Mouse (Mus musculus) kidney, postnatal 0 days (tissue): ENCODE data around the gene Clic1. TPM values are rescaled to one million over a fixed set of nuclear protein-coding genes. Genes with fewer than 3 reads are reported as not detected.

Experiments
- ATAC-seq: fragments of 200-750 bp; cut with Nextera tagmentation; replicated peaks from 2 replicates; pipeline ENCODE4 v1.8.0; 2017; ENCODE audit warnings: low read depth, moderate number of reproducible peaks, moderate TSS enrichment, moderate library complexity; ENCODE audit not compliant: low FRiP score
- DNase-seq: peaks from one replicate; pipeline ENCODE4 v3.0.0-alpha.2; 2016; ENCODE audit warnings: low spot score
- H3K27ac ChIP-seq: fragments of 300-500 bp; sonication (generic); 2 replicates; pipeline ENCODE4 v1.5.1; 2014; ENCODE audit warnings: mild to moderate bottlenecking
- H3K27me3 ChIP-seq: fragments of 300-500 bp; sonication (generic); 2 replicates; pipeline ENCODE4 v1.6.1; 2014; ENCODE audit warnings: low read length, mixed read lengths; ENCODE audit not compliant: insufficient read depth
- H3K36me3 ChIP-seq: fragments of 300-500 bp; sonication (generic); 2 replicates; pipeline ENCODE4 v1.6.1; 2014; ENCODE audit warnings: low read length, mixed read lengths; ENCODE audit not compliant: insufficient read depth
- H3K4me1 ChIP-seq: fragments of 300-500 bp; sonication (generic); replicated peaks from 2 replicates; pipeline ENCODE4 v1.6.1; 2014; ENCODE audit warnings: antibody characterized with exemption, low read length, mixed read lengths; ENCODE audit not compliant: insufficient read depth
- H3K4me2 ChIP-seq: fragments of 300-500 bp; sonication (generic); 2 replicates; pipeline ENCODE4 v1.6.1; 2014; ENCODE audit warnings: mild to moderate bottlenecking, low read length, moderate library complexity, mixed read lengths
- H3K4me3 ChIP-seq: fragments of 300-500 bp; sonication (generic); replicated peaks from 2 replicates; pipeline ENCODE4 v1.5.1; 2014; ENCODE audit warnings: low read depth, low read length
- H3K9ac ChIP-seq: fragments of 300-500 bp; sonication (generic); 2 replicates; pipeline ENCODE4 v1.6.1; 2014; ENCODE audit warnings: low read depth, low read length
- H3K9me3 ChIP-seq: fragments of 300-500 bp; sonication (generic); replicated peaks from 2 replicates; pipeline ENCODE4 v1.6.1; 2016; ENCODE audit warnings: low read length, inconsistent platforms, mixed read lengths
- CTCF ChIP-seq: IDR thresholded peaks from 2 replicates; pipeline ENCODE4 v1.5.1; 2016; ENCODE audit warnings: antibody characterized with exemption, low read depth, mild to moderate bottlenecking, moderate library complexity
- WGBS: fragments of 180-500 bp; shearing (Covaris S2); extraction: QIAGEN DNeasy Blood & Tissue Kit; methylation state at CpG from one replicate; pipeline ENCODE4 v1.1.7; 2014; 5-methylcytosine and 5-hydroxymethylcytosine counted together
- polyA plus RNA-seq: library from polyadenylated mRNA; unstranded; fragments of >200 nt; fragmentation: Nextera tagmentation; extraction: Ambion mirVana; gene quantifications from 2 replicates; pipeline ENCODE4 v1.2.1, GENCODE M21; 2015

Clic1 gene
- 266 and 282 TPM in 2 replicates for polyA plus RNA-seq

- H3K4me3 ChIP-seq, result peak within 1 kb of the TSS; percentile 50
- peak within 1 kb of the TSS; percentile 77 for H3K9ac ChIP-seq
- no peaks in the 10 kb centered on the region for H3K27me3 ChIP-seq
- peak within 1 kb of the TSS; percentile 98 for H3K27ac ChIP-seq
- peak; percentile 55 for TF ChIP-seq CTCF
- peak within 1 kb of the TSS; percentile 81 for H3K4me2 ChIP-seq
- peaks cover 32% of the 10 kb centered on the region for H3K4me1 ChIP-seq
- DNase-seq, result peak; percentile 94
- under 1% methylated on average over 11 of the region's 11 CpGs for WGBS
- peak; percentile 27; the same call in 1 of the 2 replicates for ATAC-seq
- H3K9me3 ChIP-seq, result no peaks in the 10 kb centered on the region
- H3K36me3 ChIP-seq, result peaks cover 20% of the 10 kb centered on the region
Measured at GRCm38 (mm10) chr17:35049561-35050016, at the start of gene Clic1. Gene Clic1, plus strand, starts transcription at chr17:35049966.

GRCm38 (mm10) chr17:35000717-35001451, 48.9 kb upstream of the Clic1 start, which contains the start of gene Vars:
Gene Vars, plus strand, starts transcription at chr17:35000987.
- H3K9me3 ChIP-seq, result no peaks in the 10 kb centered on the region
- peak within 1 kb of the TSS; percentile 85 for H3K9ac ChIP-seq
- DNase-seq (peak; percentile 91), ATAC-seq (peak; percentile 91)
- under 1% methylated on average over 81 of the region's 83 CpGs for WGBS
- H3K27me3 ChIP-seq, result no peaks in the 10 kb centered on the region
- H3K4me3 ChIP-seq, result peak within 1 kb of the TSS; percentile 78
- peaks cover 18% of the 10 kb centered on the region for H3K36me3 ChIP-seq
- TF ChIP-seq CTCF, result no peak
- peak within 1 kb of the TSS; percentile 100 for H3K4me2 ChIP-seq
- peaks cover 14% of the 10 kb centered on the region for H3K4me1 ChIP-seq
- H3K27ac ChIP-seq, result peak within 1 kb of the TSS; percentile 98

- DNase-seq, result peak; percentile 49
- H3K9me3 ChIP-seq, result no peaks in the 10 kb centered on the region
- H3K27me3 ChIP-seq, result no peaks in the 10 kb centered on the region
- no peak for TF ChIP-seq CTCF
- peaks cover 21% of the 10 kb centered on the region for H3K36me3 ChIP-seq
- peak; percentile 22 for ATAC-seq
- H3K27ac ChIP-seq, result peak overlapping the region; percentile 98
- WGBS, result under 1% methylated on average over 35 of the region's 35 CpGs
- H3K9ac ChIP-seq, result peak overlapping the region; percentile 85
- peak overlapping the region; percentile 78 for H3K4me3 ChIP-seq
- peaks cover 14% of the 10 kb centered on the region for H3K4me1 ChIP-seq
- H3K4me2 ChIP-seq, result peak overlapping the region; percentile 100
Measured at GRCm38 (mm10) chr17:35001452-35002152, 48.2 kb upstream of the Clic1 start.

- H3K36me3 ChIP-seq, result peaks cover 23% of the 10 kb centered on the region
- H3K4me1 ChIP-seq, result peaks cover 14% of the 10 kb centered on the region
- peak overlapping the region; percentile 100 for H3K4me2 ChIP-seq
- H3K27me3 ChIP-seq, result no peaks in the 10 kb centered on the region
- peak overlapping the region; percentile 98 for H3K27ac ChIP-seq
- TF ChIP-seq CTCF, result no peak
- ATAC-seq, result no peak
- 4% methylated on average over 12 of the region's 12 CpGs for WGBS
- peak; percentile 52 for DNase-seq
- no peaks in the 10 kb centered on the region for H3K9me3 ChIP-seq
- peak overlapping the region; percentile 85 for H3K9ac ChIP-seq
- H3K4me3 ChIP-seq, result peak overlapping the region; percentile 78
Measured at GRCm38 (mm10) chr17:35002153-35002865, 47.5 kb upstream of the Clic1 start.

- H3K27me3 ChIP-seq, result no peaks in the 10 kb centered on the region
Measured at GRCm38 (mm10) chr17:35003022-35003838, 46.5 kb upstream of the Clic1 start.

More at GRCm38 (mm10) chr17:35003022-35003838, 46.5 kb upstream of the Clic1 start:
- H3K4me2 ChIP-seq, result peak overlapping the region; percentile 100; the same call in 1 of the 2 replicates
- TF ChIP-seq CTCF, result no peak
- H3K4me1 ChIP-seq, result peaks cover 14% of the 10 kb centered on the region
- 0 out of 2 replicates have a peak overlapping the region, but pooled peaks have one; percentile 8 for H3K9ac ChIP-seq
- WGBS, result 47% methylated on average over 9 of the region's 9 CpGs
- H3K27ac ChIP-seq, result 0 out of 2 replicates have a peak overlapping the region, but pooled peaks have one; percentile 19
- no peak overlapping the region for H3K4me3 ChIP-seq
- H3K9me3 ChIP-seq, result no peaks in the 10 kb centered on the region
- ATAC-seq (no peak), DNase-seq (no peak)
- H3K36me3 ChIP-seq, result peaks cover 31% of the 10 kb centered on the region
